Mouse (Mus musculus): Measurements from ENCODE around the gene Smbd1. TPM values are rescaled to one million over a fixed set of nuclear protein-coding genes. Genes with fewer than 3 reads are reported as not detected.

Gene Smbd1
- total RNA-seq (2021) = not detected
- long read RNA-seq, experiment 1 = 0 reads
- long read RNA-seq, experiment 2 = 0 reads

GRCm38 (mm10) chr16:32810321-32810720 lies at the start of gene Smbd1:
TSS of gene Smbd1 (minus strand) at chr16:32810477.
- DNase-seq (ENCODE audit: low spot score in 2 of 2) = no peak

GRCm38 (mm10) chr16:32858771-32859636 lies 48.7 kb upstream of the Smbd1 start:
- DNase-seq (ENCODE audit: low spot score in 2 of 2) = no peak

DNA sequence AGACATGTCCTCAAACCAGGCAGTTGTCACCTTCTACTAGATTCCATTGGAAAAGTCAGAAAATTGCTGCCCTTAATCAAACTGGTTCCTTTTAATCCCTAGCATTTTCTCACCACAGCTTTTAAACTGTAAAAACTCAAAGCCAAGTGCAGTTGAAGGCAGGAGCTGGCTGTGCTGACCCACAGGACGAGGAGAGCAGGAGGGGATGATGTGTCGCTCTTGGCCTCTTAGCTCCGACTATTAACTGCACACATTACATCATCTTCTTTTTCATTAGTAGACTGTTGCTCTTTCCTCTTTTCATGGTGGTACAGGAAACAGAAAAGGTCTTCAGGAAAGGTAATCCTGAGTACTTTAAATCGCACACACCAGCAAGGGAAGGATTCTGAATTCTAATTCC lies 48.1 kb upstream of the Smbd1 start:
- no peak for DNase-seq (ENCODE audit: low spot score in 2 of 2)

- DNase-seq (ENCODE audit: low spot score in 2 of 2) = no peak
These were observed 46.5 kb upstream of the Smbd1 start for GRCm38 (mm10) chr16:32856751-32857150.

DNA sequence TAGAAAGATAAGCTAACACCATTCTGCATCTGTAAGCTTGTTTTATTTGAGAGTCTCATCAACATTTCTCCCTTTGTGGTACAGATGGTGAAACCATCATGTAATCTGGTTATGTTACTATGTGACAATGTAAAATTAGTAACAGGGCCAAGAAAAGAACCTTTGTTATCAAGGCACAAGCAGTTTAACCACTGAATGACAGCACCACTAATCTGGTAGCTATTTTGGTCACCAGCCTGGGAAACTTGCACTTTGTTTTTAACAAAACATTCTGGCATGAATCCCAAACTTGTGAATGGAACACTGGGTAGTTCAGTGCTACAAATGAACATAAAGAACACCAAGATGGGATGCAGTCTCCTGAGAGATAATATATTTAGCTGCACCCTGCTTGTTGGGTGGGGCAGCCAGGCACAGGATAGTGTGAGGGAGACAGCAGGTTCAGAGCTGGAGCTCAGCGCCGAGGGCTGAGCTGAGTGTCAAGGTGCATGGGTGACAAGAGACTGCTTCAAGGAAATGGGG lies 43.8 kb upstream of the Smbd1 start:
- DNase-seq (ENCODE audit: low spot score in 2 of 2) = no peak

GRCm38 (mm10) chr16:32853492-32854049 lies 43.3 kb upstream of the Smbd1 start:
- DNase-seq (ENCODE audit: low spot score in 2 of 2) = no peak

DNA sequence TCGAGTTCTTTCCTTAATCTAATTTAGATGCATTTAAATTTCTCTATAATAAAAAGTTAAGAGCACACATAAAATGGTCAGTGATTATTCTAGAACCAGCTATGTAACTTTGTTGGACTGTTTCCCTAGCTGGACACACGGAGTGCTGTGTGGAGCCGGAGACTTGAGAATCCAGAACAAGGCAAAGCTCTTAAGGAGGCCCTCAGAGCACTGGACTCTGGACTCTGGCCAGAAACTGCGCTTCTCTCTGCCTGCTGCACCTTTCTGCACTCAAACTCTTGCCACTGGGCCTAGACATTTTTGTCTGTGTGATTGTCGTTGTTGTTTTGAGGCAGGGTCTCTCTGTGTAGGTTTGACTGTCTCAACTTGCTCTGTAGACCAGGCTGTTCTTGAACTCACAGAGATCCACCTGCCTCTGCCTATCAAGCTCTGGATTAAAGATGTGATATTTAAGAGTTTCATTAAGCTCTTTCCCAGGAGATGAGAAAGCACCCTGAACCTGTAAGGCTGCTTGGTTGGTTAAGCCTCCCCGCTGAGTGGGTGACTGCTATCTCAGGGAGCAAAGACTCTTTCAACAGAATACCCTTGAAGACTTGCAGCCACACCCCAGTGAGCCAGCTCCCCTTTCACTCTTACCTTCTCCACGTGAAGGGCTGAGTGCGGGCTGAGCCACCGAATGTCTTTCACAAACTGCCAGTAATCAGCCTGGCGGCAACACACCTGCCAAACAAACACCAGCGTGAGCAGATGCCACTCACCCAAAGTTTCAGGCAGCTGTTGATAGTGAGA lies 39.0 kb upstream of the Smbd1 start:
- DNase-seq (ENCODE audit: low spot score in 2 of 2) = no peak

DNA sequence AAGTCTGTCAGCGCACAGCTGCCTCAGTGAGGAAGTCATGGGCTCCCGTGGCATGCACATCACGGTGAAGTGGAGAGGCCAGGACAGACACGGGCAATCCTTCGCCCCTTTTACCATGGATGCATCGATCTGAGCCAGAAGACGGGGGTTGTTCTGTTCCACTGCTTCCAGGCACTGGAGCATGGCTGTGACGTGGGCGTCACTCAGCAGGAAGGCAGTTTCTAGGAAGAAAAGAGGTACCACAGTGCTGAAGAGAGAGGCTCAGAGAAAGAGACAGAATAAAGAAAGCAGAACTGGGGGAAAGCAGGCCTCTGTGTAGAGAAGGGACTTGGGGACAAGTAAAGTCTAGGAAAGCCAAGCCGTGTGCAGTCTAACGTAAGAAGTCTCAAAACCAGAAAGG lies 36.8 kb upstream of the Smbd1 start:
- DNase-seq (ENCODE audit: low spot score in 2 of 2) = peak; percentile 26 to 47

- DNase-seq (ENCODE audit: low spot score in 2 of 2) = no peak
These were observed 21.2 kb upstream of the Smbd1 start for GRCm38 (mm10) chr16:32831501-32831900.

- DNase-seq (ENCODE audit: low spot score in 2 of 2) = no peak
These were observed 18.8 kb upstream of the Smbd1 start for GRCm38 (mm10) chr16:32829104-32829503.

- no peak for DNase-seq (ENCODE audit: low spot score in 2 of 2)
These were observed 16.2 kb upstream of the Smbd1 start for GRCm38 (mm10) chr16:32826521-32826920.

DNA sequence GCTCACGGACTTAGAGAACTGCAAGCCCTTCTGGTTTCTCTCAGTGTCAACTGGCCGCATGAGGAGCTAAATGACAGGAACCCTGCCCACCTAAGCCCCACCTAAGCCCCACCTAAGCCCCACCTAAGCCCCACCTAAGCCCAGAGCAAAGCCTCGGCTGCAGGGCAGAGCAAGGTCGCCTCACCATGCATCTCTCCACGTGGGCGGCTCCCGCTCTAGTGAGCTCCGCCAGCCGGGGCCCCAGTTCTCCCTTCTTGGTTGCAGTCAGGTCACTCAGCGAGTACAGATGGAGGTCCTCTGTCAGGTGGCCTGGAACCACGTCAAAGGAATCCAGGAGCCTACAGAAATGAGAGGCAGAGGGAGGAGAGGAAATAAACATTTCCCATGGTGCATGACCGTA lies 15.1 kb upstream of the Smbd1 start:
- no peak for DNase-seq (ENCODE audit: low spot score in 2 of 2)

DNA sequence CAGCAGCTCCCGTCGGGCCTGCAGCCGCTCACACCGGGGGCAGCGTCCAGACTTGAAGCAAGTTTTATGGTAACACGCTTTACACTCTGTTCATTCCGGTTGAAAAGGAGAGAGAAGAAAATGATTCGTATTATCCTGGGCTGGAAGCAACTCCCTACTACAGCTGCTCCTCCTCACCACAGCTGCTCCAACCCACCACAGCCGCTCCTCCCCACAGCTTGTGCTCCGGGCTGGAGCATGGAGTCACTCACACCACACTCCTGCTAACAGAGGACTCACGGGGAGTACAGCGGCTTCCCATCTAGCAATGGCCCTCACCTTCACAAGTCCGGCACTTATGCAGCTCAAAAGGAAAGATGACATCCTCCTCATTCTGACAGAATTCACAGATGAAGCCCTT lies 13.8 kb upstream of the Smbd1 start:
- DNase-seq (ENCODE audit: low spot score in 2 of 2) = no peak

- DNase-seq (ENCODE audit: low spot score in 2 of 2) = no peak
These were observed 13.2 kb upstream of the Smbd1 start for GRCm38 (mm10) chr16:32823487-32823886.

DNA sequence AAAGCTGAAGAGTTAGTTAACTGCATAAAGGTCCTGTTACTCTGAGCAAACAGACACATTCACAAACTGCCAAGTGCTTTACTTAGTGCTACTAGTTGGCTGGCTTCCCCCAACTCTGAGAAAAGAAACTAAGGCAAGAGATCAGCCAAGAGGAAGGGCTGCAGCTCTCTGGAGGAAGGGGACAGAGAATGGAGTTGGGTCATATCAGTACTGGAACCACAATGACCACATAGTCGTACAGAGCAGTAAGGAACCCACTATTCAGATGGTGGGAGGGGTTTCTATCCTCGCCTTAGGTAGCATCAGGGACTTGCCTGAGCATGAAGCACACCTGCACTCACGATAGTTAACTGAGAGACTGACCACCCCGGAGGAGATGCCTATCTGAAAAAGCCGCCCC lies 12.6 kb upstream of the Smbd1 start:
- DNase-seq (ENCODE audit: low spot score in 2 of 2) = no peak

DNA sequence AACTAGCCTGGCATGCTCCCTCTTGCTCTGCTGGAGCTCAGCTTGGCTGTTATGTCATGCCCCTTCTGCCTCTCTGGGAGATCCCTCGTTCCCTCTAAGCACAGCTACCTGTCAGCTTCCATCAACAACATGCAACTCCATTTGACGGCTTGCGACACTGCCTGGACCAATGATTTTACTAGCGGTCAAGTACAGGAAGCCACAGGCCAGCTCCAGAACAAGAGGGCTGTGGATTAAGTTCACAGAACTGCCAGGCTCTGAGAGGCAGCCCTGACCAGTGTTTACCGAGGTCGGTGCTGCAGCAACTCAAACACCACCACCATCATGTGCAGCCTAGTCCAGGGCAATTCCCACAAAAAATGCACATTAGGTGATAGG lies 12.2 kb upstream of the Smbd1 start:
- DNase-seq (ENCODE audit: low spot score in 2 of 2) = no peak

GRCm38 (mm10) chr16:32821772-32822449 lies 11.6 kb upstream of the Smbd1 start:
- no peak for DNase-seq (ENCODE audit: low spot score in 2 of 2)

DNA sequence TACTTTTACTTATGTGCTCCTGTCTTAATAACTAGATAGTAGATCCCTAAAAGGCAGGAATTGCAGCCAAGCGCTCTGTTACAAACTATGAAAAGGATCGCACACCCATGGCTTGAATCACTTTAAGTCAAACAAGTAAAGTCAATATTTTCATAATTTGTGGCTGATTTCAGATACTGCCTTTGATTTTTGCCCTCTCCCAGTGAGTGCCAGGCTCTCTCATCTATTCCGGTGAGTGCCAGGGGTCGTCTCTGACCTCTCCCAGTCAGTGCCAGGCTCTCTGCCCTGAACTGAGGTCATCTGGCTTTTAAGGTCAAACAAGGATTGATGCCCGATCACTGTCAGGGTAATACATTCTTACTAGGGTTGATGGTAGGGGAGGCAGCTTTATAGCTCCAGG lies 8.2 kb upstream of the Smbd1 start:
- no peak for DNase-seq (ENCODE audit: low spot score in 2 of 2)

- no peak for DNase-seq (ENCODE audit: low spot score in 2 of 2)
These were observed 7.8 kb upstream of the Smbd1 start for GRCm38 (mm10) chr16:32818036-32818435.

GRCm38 (mm10) chr16:32815160-32815605 lies 4.9 kb upstream of the Smbd1 start:
- DNase-seq (ENCODE audit: low spot score in 2 of 2) = no peak

DNA sequence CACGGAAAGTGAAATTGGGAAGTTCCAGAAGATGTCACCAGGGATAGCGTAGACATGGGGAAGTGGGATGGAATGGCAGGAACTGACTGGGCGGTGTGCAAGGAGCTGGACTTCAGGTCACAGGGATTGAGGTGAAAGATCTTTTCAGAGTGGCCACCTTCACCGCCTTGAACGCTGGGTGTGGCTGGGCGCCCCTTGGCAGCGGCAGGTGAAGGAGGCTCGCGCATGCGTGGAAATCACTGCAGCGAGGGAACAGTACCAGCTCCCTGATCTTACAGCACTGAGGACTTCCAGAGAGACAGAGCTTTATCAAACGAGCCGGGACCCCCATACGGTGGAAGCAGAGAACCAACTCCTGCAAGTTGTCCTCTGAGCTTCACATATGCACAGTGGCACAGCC lies 4.3 kb upstream of the Smbd1 start:
- peak; percentile 41 to 44 for DNase-seq (ENCODE audit: low spot score in 2 of 2)

Measured in left cerebral cortex, adult 18-20 months (tissue).